Mouse (Mus musculus) adrenal gland, adult (tissue): ENCODE measurements around the gene Gm11060.

Experiments used
- DNase-seq, 2 experiments: peaks; one replicate each; pipeline ENCODE4 v3.0.0; 2022 to 2023; ENCODE audit warnings: low spot score in 1 of 2; ENCODE audit not compliant: inconsistent age in 2 of 2

Gene Gm11060

DNA sequence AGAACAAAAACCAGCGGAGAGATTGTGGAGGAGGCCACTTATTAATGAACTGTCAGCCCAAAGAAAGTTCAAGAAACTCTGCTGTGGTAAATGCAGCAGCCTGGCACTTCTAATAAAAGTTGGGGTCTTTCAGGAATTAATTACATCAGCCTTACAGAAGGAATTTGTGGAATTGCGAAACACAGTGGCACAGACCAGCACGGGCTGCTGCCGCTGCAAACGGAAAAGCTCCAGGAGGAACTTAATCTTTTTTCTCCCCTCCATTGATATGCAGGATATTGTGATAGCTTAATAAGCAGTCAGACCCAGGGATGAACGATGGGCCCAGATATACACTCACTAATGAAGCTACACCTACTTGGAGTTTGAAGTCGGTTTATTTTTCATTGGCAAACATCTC, 49.6 kb downstream of the Gm11060 start:
- no peak for DNase-seq
